Mouse (Mus musculus) spleen, adult 18-20 months (tissue): ENCODE measurements around the gene Pira2.
"Not testable (repeated sequence)": the region's sequence is repeated elsewhere in the genome, so short reads cannot be mapped to it uniquely, and the experiment has no call there.

Experiments
- DNase-seq, 2 experiments: peaks; one replicate each; pipeline ENCODE4 v3.0.0; 2022; ENCODE audit warnings: mixed read lengths in 2 of 2

Pira2 gene

DNA sequence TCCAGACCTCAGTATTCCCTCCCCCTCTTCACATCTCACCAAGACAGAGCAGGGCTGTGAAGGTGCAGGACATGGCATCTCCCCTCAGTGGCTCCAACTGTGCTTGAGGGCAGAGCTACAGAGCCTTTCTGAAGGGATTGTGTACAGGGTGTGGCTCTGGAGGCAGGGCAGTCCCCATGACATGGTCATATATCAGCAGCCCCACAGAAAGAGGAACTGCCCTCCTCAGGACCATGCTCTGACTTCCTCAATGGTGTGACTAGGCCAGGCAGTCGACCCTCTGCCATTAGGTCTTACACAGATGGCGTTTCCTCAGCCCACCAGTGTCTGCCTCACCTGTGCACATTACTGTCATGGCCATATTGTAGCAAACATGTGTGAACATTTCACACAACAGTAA, at the start of gene Pira2:
Gene Pira2 (minus strand): TSS at position 101 of the 400 bp plus-strand sequence.
- DNase-seq, result not testable (repeated sequence)

DNA sequence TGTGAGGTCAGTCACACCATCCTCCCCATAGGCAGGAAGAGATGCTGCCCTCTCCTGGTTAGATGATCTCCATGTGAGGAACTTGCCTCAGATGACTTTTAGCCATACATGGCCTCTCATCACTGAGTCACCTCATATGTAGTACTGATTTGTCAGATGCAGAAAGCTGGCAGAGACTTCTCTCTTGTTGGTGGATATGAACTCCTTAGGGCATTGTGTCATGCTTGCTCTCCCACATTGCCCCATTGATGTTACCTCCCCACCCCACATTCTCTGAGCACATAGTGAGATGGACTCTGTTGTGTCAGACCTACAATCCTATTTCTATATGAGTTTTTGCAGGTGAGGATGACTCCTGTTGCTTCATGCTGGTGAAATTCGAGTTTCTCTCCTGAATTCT, 30.2 kb upstream of the Pira2 start:
- DNase-seq, result not testable (repeated sequence)

DNA sequence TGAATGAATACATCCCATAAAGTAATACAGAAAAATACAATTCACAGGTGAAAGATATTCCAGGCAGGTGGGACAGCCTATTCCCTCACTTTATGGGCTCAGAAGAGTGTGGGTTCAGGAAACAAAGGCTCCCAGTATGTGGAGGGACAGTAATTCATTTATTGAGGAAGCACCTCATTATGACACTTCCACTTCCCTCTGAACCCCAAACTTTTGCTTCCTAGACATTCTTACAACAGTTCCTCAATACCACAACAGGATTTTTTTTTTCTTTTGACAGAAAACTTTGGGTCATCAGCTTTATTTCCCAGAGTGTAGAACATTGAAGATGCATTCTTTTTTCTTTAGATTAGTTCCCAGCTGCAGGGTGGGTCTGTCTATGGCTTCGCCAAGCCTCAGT, 7.0 kb downstream of the Pira2 start:
- not testable (repeated sequence) for DNase-seq

DNA sequence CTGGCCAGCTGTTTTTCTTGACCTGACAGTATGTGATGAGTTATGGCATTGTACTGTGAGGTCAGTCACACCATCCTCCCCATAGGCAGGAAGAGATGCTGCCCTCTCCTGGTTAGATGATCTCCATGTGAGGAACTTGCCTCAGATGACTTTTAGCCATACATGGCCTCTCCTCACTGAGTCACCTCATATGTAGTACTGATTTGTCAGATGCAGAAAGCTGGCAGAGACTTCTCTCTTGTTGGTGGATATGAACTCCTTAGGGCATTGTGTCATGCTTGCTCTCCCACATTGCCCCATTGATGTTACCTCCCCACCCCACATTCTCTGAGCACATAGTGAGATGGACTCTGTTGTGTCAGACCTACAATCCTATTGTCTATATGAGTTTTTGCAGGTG, 14.2 kb downstream of the Pira2 start:
- DNase-seq, result not testable (repeated sequence)

DNA sequence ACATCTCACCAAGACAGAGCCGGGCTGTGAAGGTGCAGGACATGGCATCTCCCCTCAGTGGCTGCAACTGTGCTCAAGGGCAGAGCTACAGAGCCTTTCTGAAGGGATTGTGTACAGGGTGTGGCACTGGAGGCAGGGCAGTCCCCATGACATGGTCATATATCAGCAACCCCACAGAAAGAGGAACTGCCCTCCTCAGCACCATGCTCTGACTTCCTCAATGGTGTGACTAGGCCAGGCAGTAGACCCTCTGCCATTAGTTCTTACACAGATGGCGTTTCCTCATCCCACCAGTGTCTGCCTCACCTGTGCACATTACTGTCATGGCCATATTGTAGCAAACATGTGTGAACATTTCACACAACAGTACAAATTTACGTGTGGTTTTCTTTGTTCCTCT, 19.3 kb downstream of the Pira2 start, which contains the start of gene Gm15448:
Gene Gm15448 (minus strand): TSS at position 89 of the 400 bp plus-strand sequence.
- peak in 1 of 2 experiments; percentile 18 for DNase-seq

DNA sequence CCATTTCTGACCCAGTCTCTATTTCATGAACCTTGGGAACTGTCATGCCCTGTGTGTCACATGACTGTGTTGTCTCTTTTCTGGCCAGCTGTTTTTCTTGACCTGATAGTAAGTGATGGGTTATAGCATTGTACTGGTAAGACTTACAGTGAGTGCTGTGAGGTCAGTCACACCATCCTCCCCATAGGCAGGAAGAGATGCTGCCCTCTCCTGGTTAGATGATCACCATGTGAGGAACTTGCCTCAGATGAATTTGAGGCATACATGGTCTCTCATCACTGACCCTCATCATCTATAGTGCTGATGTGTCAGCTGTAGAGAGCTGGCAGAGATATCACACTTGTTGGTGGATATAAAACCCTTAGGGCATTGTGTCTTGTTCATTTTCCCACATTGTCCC, 32.9 kb downstream of the Pira2 start:
- peak in 1 of 2 experiments; percentile 21 for DNase-seq

DNA sequence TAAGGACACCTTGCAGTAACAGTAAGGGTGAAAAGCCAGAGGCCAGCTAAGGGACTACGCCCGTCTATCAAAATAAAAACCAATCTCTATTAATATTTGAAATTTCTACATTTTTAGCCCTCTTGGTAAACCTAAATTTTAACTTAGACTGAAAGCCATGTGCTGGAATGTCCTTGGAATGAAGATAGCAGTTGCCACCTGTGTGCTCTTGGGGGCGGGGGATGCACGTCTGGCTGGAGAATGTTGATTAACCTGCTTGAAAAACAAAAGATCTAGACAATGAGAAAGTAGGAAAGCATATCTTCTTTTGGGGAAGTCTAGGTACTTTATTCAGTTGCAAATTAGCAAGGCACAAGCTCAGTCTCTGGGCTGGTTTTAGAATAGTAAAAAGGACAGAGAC, 41.9 kb downstream of the Pira2 start:
- not testable (repeated sequence) for DNase-seq

DNA sequence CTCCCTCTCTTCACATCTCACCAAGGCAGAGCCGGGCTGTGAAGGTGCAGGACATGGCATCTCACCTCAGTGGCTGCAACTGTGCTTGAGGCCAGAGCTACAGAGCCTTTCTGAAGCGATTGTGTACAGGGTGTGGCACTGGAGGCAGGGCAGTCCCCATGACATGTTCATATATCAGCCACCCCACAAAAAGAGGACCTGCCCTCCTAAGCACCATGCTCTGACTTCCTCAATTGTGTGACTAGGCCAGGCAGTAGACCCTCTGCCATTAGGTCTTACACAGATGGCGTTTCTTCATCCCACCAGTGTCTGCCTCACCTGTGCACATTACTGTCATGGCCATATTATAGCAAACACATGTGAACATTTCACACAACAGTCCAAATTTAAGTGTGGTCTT, 44.9 kb downstream of the Pira2 start:
- not testable (repeated sequence) for DNase-seq

DNA sequence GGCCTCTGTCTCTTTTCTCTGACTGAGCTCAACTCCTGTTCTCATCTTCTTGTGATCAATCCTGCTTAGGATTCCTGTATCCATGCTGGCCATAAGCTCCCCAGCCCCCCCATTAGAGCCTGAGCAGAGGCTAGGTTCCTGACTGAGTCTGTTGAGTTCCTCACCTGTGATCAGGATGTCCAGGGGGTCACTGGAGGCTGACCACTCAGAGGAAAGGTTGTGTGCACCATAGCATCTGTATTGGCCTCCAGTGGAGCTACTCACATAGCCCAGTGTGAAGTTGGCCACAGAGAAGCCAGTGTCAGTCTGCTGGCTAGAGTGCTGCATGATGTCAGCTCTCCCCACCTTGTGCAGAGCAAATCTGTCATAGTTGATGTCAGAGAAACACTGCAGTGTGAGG, 48.6 kb downstream of the Pira2 start:
- not testable (repeated sequence) for DNase-seq
